Mouse (Mus musculus): ENCODE measurements around the gene Iqschfp.

The Iqschfp gene

GRCm38 (mm10) chr3:68372925-68373324, 480.9 kb downstream of the Iqschfp start:
- no peak for DNase-seq

DNA sequence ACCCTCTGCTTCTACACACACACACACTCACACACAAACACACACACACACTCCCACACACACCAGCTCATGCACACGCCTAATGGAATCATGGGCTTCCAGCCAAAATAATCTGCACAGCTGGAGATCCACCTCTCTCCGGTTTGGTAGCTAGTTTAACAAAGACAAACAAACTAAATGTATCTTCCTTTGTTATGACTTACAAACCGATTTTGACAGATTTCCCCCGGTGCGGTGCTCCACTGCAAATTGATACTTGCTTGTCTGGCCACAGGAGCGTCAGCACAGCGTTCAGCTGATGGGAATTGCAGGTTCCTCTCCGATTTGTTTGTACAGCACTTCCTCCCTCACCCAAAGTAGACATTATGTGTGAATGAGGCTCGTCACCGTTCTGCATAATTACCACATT, 483.1 kb downstream of the Iqschfp start:
- DNase-seq = no peak

DNA sequence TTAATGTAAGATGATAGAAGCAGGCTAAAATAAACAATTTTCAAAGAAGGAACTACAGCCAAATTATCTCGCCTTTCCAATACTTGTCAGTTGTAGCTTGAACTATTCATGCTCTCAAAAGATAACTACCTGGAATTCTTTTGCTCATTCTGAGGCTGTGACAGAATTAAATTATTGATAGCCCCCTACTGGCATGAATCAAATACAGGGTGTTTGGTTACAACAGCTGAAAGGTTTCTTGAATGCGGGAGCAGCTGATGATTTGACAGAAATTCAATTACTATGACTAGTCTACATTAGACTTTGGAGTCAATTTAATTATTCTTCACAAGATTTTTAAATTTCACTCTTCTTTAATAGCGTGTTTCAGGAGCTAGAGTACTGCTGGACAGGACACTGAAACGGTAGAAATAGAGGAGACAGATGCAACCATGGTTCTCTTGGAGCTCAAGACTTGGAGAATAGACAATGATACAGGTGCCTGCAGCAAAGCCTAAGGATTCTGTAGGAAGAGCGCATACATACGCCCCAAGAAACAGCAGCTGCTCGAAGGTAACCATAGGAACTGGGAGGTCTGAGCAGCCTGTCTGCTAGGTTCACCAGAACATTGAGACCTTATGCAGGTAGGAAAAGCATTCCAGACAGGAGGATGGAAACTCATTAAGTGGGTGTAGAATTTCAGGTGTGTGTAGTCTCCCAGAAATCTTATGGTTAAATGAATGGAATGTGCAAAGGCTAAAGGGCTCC, 485.6 kb downstream of the Iqschfp start:
- no peak for DNase-seq

- DNase-seq = no peak
Observed at GRCm38 (mm10) chr3:68378799-68379198, 486.8 kb downstream of the Iqschfp start.

DNA sequence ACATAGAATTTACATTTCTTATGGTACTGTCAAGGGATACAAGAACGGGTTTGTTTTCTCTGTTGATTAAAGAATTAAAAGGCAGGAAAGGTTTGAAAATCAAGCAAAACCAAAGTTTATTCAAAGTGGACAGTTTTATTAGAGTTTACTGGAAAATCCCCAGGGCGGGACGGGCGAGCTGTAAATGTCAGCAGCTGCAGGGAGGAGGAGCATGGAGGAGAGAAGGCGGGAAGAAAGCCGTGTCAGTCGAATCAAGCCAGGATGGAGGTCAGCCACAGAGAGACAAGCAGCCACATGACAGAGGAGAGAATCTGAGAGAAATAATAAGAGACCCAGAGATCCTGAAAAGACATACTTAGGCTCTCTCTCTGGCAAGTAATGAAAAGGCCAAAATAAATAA, 487.2 kb downstream of the Iqschfp start:
- DNase-seq = no peak

DNA sequence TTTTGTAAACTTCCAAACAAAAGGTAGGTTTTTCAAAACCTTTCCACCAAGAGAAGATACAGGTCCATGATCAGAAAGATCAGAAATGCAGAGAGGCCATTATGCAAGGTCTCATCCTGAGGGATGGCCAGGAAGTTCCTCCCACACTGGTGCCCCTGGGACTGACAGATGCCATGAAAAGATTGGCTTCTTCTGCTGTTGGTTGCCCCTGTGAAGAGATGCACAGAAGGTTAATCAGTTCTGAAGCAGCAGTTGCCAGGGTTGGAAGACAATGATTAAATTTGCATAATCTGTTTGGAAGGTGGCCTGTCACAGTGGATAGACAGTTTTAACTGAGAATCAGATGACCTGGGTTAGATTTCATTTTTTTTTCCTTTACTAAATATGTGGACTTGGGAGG, 491.6 kb downstream of the Iqschfp start:
- DNase-seq = no peak

- no peak for DNase-seq
Observed at GRCm38 (mm10) chr3:68385544-68385943, 493.5 kb downstream of the Iqschfp start.

DNA sequence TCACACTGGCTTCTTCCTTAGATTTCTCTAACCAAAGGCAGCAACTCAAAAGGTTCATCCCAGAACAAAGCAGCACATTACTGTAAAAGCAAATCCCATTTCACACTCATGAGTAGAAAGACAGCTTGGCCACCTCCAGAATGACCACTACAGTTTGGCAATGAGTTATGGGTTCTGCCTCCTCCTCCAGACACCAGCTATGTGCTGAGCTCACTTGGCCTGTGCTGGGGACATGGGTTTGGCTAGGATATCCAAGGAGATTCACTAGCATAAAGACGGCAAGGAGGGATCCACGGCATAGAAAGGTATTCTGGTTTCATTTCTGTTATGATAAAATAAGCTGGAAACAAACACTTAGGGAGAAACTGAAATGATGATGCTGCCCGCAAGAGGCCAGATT, 496.0 kb downstream of the Iqschfp start:
- DNase-seq = no peak

GRCm38 (mm10) chr3:68393578-68393977, 501.5 kb downstream of the Iqschfp start:
- DNase-seq = no peak

DNA sequence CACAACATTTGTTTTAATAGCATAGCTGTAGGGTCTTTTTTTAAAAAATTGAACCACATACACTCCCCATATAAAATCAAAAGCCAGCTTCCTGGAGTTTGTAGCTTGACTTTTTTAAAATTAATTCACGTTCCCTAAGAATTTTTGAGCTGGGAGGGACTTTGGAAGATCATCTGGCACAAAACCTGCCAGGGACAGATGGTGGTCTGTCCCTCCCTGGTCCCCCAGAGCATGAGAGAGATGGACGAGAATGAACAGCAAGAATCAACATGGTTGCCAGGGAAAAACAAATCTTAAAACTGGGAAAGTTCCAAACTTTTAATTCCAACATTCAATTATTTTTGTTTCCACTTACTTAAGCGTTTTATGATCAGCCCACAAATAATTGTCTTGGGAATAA, 506.7 kb downstream of the Iqschfp start:
- DNase-seq = no peak

GRCm38 (mm10) chr3:68400121-68400520, 508.1 kb downstream of the Iqschfp start:
- DNase-seq = no peak

DNA sequence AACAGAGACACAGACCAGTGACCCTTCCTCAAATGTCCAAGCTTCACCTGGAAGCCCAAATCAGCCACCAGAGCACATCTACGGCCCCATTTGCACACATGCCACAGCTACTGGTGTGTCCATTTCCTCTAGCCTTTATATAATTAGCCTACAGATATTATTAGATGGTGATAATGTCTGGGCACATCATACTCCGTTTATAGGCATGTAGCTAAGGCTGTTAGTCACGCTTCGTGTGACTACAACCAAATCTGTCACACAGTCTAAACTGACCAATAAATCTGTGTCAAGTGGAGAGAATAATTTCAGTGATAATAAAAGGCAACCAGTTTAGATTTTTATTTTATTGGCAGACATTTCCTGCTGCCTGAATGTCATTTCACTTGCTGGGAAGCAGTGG, 511.3 kb downstream of the Iqschfp start:
- DNase-seq = no peak

- no peak for DNase-seq
Observed at GRCm38 (mm10) chr3:68403783-68404217, 511.8 kb downstream of the Iqschfp start.

DNA sequence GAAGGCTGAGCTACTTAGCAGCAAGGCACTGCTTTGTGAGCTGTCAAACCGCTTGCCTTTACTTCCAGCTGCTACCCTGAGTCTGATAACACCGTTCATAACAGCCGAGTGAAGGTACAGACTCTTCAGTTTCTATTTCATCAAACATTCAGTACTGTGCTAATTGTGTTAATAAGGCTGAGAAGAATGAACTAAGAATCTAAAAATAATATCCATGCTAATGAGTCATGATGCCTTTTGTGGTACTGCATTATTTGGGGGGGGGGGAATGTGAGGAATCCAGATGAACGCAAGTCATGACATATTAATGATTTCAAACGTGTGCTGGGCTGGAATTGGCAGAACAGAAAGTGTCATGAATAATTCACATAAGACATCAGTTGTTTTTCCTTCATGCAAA, 513.7 kb downstream of the Iqschfp start:
- DNase-seq = no peak

DNA sequence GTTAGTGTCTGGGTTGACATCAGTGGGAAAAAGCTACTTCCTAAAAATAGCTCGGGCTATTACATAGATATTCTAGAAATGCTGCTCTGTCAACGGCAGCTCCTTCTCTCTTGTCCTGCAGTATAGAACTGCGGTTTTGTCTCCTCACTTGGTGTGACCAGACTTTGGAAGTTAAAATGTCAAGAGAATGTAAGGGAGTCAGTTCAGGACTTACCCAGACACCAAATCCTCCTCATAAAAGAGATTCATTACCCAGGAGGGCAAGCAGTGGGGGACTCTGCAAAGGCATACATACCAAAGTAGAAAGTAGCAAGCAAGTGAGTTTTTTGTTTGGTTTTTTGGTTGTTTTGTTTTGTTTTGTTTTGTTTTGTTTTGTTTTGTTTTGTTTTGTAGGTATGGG, 520.2 kb downstream of the Iqschfp start:
- no peak for DNase-seq

DNA sequence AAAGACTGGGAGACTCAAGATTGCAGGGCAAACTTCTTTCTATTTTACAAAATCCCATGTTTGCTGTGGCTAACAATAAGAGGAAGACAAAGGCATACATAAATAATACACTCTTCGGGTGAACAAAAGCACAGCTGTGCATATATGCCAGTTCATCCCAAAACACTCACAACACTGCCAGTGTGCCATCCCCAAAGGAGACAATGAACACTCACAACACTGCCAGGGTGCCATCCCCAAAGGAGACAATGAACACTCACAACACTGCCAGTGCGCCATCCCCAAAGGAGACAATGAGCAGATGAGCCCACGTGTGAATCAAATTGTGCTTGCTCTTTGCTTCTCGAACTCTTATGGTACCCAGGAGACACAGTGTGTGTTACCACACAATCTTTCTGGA, 527.8 kb downstream of the Iqschfp start:
- DNase-seq = no peak

DNA sequence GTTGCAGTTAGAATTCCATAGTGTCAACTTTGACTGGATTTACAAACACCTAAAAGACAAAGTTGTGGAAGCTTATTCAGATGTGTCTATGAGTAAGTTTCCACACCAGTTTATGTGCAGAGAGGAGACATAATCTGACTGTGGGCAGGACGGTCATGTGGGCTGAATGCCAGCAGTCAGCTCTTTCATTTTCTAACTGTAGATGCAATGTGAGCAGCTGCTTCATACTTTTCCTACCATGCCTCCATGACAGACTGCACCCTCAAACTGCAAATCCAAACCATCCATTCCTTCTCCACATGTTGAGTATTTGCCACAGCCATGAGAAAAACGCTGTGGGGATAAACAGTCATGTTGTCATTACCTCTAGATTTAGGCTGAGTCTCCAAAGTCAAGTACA, 528.9 kb downstream of the Iqschfp start:
- no peak for DNase-seq

DNA sequence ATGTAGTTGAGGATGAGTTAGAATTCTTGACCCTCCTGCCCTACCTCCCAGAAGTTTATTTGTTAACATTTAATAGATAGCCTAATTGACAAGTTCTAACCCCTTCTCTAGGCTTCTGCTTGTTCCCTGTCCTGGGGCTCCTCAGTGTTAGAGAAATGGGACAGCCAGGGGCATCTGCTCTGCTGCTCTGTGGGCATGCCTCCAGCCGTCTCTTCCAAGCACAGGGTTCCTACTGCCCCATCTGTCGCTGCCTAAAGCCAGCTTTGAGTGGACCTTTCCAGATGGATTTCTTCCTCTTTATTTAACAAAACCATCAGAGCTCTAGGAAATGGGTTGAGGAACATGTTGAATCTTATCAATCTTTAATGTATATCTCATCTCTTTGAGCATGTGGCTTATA, 529.8 kb downstream of the Iqschfp start:
- no peak for DNase-seq

- DNase-seq = no peak
Observed at GRCm38 (mm10) chr3:68428081-68428480, 536.0 kb downstream of the Iqschfp start.

DNA sequence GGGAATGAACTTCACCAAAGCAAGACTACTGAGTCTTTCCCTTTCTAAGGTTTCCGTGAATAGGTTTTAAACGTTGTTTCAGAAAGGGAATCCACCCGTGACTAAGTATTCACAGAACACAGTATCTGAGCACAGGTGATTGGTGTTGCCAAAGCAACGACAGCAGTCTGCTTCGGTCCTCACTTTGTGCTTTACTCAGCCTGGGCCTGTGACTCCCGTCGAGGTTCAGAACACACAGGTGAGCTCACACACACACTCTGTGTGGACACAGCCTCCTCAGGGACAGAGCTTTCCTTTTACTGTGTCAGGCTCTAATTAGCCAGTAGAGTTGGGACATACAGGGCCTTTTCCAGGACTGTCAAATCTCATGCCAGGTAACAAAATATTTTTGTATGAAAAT, 542.4 kb downstream of the Iqschfp start:
- no peak for DNase-seq

- DNase-seq = no peak
Observed at GRCm38 (mm10) chr3:68434897-68435296, 542.9 kb downstream of the Iqschfp start.

DNA sequence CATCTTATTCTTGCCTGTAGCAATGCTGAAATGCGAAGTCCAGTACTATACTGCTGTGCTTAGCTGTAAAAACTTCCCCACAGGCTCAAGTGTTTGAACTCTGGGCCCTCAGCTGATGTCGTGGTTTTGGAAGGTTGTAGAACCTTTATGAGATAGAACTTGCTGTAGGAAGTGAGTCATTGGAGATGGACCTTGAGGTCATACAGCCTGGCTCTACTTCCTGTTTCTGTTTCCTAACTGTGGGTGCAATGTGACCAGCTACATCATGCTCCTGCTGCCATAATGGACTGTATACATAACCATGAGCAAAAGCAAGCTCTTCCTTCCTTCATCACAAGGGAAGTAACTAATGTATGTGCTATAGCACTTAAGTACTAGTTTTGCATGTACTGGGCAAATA, 556.4 kb downstream of the Iqschfp start:
- no peak for DNase-seq

- DNase-seq = no peak
Observed at GRCm38 (mm10) chr3:68451634-68452033, 559.6 kb downstream of the Iqschfp start.

DNA sequence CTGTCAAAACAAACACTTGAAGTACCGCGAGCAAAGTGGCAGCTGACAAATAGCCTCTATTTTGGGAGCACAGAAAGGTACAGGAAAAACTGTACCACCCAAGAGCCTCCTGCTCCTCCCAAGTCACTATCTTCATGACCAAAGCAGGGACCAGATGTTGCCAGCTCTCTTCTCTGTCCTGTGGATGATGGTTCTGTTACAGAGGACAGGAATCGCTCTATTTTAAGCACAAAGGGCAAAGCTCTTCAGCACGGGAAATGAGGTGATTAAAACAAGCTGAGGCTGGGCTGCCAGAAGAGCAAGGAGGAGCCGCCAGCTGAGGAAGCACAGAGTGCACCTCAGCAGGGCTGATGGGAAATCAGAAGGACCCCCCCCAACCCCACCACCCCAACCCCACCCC, 561.2 kb downstream of the Iqschfp start:
- DNase-seq = no peak

DNA sequence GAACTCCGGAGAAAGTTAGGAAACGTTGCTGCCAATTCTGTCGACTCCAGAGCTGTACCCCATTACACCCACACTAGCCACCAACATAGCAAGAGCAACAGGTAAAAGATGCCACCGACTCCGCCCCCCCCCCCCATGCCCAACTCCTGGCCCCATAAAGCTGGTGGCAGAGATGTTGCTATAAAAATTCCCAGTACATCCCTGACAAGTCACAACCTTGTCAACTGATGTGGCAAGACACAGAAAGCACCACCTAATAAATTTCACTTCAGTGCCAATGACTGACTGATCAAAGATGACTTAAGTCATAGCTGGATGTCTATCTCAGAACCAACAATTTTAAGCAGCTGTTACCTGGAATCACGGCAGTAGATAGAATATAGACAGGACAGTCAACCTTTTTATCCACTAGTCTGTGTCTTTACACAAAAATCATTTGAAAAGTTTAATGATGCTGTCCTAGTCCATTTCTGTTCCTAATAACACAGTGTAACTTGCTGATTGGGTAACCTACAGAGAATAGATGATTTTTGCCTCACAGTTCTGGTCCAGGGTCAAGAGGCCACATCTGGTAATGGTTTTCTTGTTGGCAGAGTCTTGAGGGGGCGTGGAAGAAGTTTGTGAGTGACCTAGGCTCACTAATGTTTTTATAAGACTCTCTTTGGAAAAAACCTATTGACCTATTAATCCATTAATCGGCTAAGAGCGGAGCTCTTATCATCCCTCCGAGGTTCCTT, 561.9 kb downstream of the Iqschfp start:
- DNase-seq = no peak
